Mouse (Mus musculus) MEL (cell line): ENCODE data around the gene 1110008P14Rik.

Experiments used
- CTCF ChIP-seq, 3 experiments: IDR thresholded peaks in 2 of 3; conservative IDR thresholded peaks in 1 of 3; 2 replicates each; pipeline ENCODE4 v1.5.1; 2011 to 2012; ENCODE audit warnings: low read length in 3 of 3, low read depth in 2 of 3, mild to moderate bottlenecking in 2 of 3, improper control_type of control experiment in 1 of 3, inconsistent platforms in 1 of 3, mixed read lengths in 1 of 3, moderate library complexity in 1 of 3; ENCODE audit not compliant: control insufficient read depth in 1 of 3, insufficient read depth in 1 of 3, poor library complexity in 1 of 3, severe bottlenecking in 1 of 3
- E2F4 ChIP-seq: IDR thresholded peaks from 2 replicates; pipeline ENCODE4 v1.6.1; 2011; ENCODE audit warnings: low read depth, low read length, improper control_type of control experiment, borderline replicate concordance
- EP300 ChIP-seq, 2 experiments: IDR thresholded peaks; 2 replicates each; pipeline ENCODE4 v1.6.1; 2011; ENCODE audit warnings: improper control_type of control experiment in 2 of 2, low read length in 2 of 2, low read depth in 1 of 2, mild to moderate bottlenecking in 1 of 2
- HCFC1 ChIP-seq: IDR thresholded peaks from 2 replicates; pipeline ENCODE4 v1.6.1; 2012; ENCODE audit warnings: low read depth, mild to moderate bottlenecking, inconsistent platforms, low read length, improper control_type of control experiment, moderate library complexity
- KAT2A ChIP-seq: conservative IDR thresholded peaks from 2 replicates; pipeline ENCODE4 v1.6.1; 2012; ENCODE audit warnings: low read depth, low read length, improper control_type of control experiment, inconsistent platforms
- MAX ChIP-seq: IDR thresholded peaks from 2 replicates; pipeline ENCODE4 v1.6.1; 2011; ENCODE audit warnings: low read length, improper control_type of control experiment
- MEF2A ChIP-seq: IDR thresholded peaks from 2 replicates; pipeline ENCODE4 v1.6.1; 2014; ENCODE audit warnings: low read depth, mild to moderate bottlenecking, inconsistent platforms, low read length, improper control_type of control experiment; ENCODE audit not compliant: poor library complexity, insufficient replicate concordance, severe bottlenecking; ENCODE audit errors: extremely low read depth
- NRF1 ChIP-seq: IDR thresholded peaks from 2 replicates; pipeline ENCODE4 v1.6.1; 2014; ENCODE audit warnings: low read depth, mild to moderate bottlenecking, inconsistent platforms, low read length, improper control_type of control experiment, moderate library complexity; ENCODE audit not compliant: poor library complexity, insufficient read depth, severe bottlenecking
- POLR2A ChIP-seq, 2 experiments: IDR thresholded peaks; 2 replicates each; pipeline ENCODE4 v1.6.1; 2011 to 2012; ENCODE audit warnings: low read length in 2 of 2, mild to moderate bottlenecking in 2 of 2, control low read depth in 1 of 2, improper control_type of control experiment in 1 of 2, low read depth in 1 of 2, moderate library complexity in 1 of 2; ENCODE audit not compliant: control insufficient read depth in 1 of 2, insufficient read depth in 1 of 2, poor library complexity in 1 of 2
- POLR2AphosphoS2 ChIP-seq: IDR thresholded peaks from 2 replicates; pipeline ENCODE4 v1.6.1; 2011; ENCODE audit warnings: low read length, improper control_type of control experiment
- RAD21 ChIP-seq: IDR thresholded peaks from 2 replicates; pipeline ENCODE4 v1.6.1; 2011; ENCODE audit warnings: mild to moderate bottlenecking, low read depth, low read length, improper control_type of control experiment
- TBP ChIP-seq: IDR thresholded peaks from 2 replicates; pipeline ENCODE4 v1.8.0; 2011; ENCODE audit warnings: low read depth, low read length, improper control_type of control experiment
- TCF12 ChIP-seq: IDR thresholded peaks from 2 replicates; pipeline ENCODE4 v1.6.1; 2014; ENCODE audit warnings: low read depth, mild to moderate bottlenecking, inconsistent platforms, low read length, improper control_type of control experiment, moderate library complexity
- ZNF384 ChIP-seq: IDR thresholded peaks from 2 replicates; pipeline ENCODE4 v1.6.1; 2012; ENCODE audit warnings: low read depth, mild to moderate bottlenecking, inconsistent platforms, low read length, improper control_type of control experiment

GRCm38 (mm10) chr2:32357710-32358109 is 24.0 kb downstream of the 1110008P14Rik start:
- TF ChIP-seq CTCF (IDR thresholded peaks at IDR 0.05 in 2 of 3, conservative IDR thresholded peaks at IDR 0.05 in 1 of 3; ENCODE audit: control insufficient read depth in 1 of 3, insufficient read depth in 1 of 3, low read depth in 2 of 3, low read length in 3 of 3, poor library complexity in 1 of 3, severe bottlenecking in 1 of 3) (no peak), POLR2A (IDR thresholded peaks at IDR 0.05; ENCODE audit: control insufficient read depth in 1 of 2, insufficient read depth in 1 of 2, low read depth in 1 of 2, low read length in 2 of 2, poor library complexity in 1 of 2) (no peak), KAT2A (no peak), EP300 (IDR thresholded peaks at IDR 0.05; ENCODE audit: low read depth in 1 of 2, low read length in 2 of 2) (no peak), TCF12 (no peak), ZNF384 (no peak), POLR2AphosphoS2 (no peak), NRF1 (no peak), MEF2A (no peak), E2F4 (no peak), HCFC1 (no peak), MAX (no peak), RAD21 (no peak), TBP (no peak)
